Mouse (Mus musculus): ENCODE results near the gene Grm8.

DNA sequence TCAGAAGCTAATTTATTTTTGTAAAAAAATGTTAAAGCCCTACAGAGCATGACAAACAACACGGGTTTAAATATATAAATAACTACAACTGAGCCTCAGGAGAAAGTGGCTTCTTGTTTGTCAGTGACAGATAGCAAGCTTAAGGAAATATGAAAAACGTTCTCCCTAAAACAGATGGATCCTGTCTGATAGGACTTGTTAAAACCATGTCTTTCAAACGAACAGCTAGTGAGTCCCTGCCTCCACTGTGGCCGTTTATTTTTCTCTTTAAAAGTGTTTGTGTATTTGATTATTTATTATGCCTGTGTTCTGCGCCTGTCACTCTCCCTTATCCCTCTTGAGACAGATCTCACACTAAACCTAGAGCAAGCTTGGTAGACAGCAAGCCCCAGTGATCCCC, 489.9 kb downstream of the Grm8 start:
- no peak for TF ChIP-seq CTCF (IDR thresholded peaks at IDR 0.05; ENCODE audit: low read depth, low read length)
- no peak for TF ChIP-seq POLR2A (IDR thresholded peaks at IDR 0.05; ENCODE audit: extremely low read depth, insufficient read depth, low read length)

All from liver, adult 2 months (tissue).